Mouse (Mus musculus): ENCODE measurements around the gene Fignl2. TPM values are rescaled to one million over a fixed set of nuclear protein-coding genes. Genes with fewer than 3 reads are reported as not detected.

Gene Fignl2
- polyA plus RNA-seq, 2 experiments = 0.15 to 3.7 TPM

GRCm38 (mm10) chr15:101084499-101084898, 6.1 kb upstream of the Fignl2 start:
- DNase-seq (ENCODE audit: low spot score) (no peak), ATAC-seq (ENCODE audit: low FRiP score, low read depth) (no peak)
- H3K9ac ChIP-seq (ENCODE audit: low read depth, low read length, severe bottlenecking) = no peak overlapping the region
- WGBS = 73% methylated on average over 10 of the region's 10 CpGs
- no peaks in the 10 kb centered on the region for H3K9me3 ChIP-seq (ENCODE audit: control insufficient read depth, low read length)
- H3K4me1 ChIP-seq (ENCODE audit: control insufficient read depth, insufficient read depth, low read length) = peaks cover 17% of the 10 kb centered on the region
- TF ChIP-seq POLR2A (IDR thresholded peaks at IDR 0.05; ENCODE audit: borderline replicate concordance, extremely low read depth, insufficient read depth, insufficient read length) = no peak
- H3K27ac ChIP-seq (replicated peaks; ENCODE audit: low read depth, low read length) = no peak overlapping the region
- H3K4me3 ChIP-seq (replicated peaks; ENCODE audit: low read length) = no peak overlapping the region
- no peaks in the 10 kb centered on the region for H3K27me3 ChIP-seq (ENCODE audit: control insufficient read depth, insufficient read depth, low read length)
- no peaks in the 10 kb centered on the region for H3K36me3 ChIP-seq (ENCODE audit: control insufficient read depth, insufficient read depth, low read length)
- H3K4me2 ChIP-seq (replicated peaks; ENCODE audit: low read depth, low read length, severe bottlenecking) = no peak overlapping the region

GRCm38 (mm10) chr15:101082236-101082635, 3.9 kb upstream of the Fignl2 start:
- WGBS = 41% methylated on average over 4 of the region's 4 CpGs
- H3K9ac ChIP-seq (ENCODE audit: low read depth, low read length, severe bottlenecking) = no peak overlapping the region
- H3K9me3 ChIP-seq (ENCODE audit: control insufficient read depth, low read length) = no peaks in the 10 kb centered on the region
- peaks cover 17% of the 10 kb centered on the region for H3K4me1 ChIP-seq (ENCODE audit: control insufficient read depth, insufficient read depth, low read length)
- H3K4me2 ChIP-seq (replicated peaks; ENCODE audit: low read depth, low read length, severe bottlenecking) = no peak overlapping the region
- peak; percentile 33; the same call in 1 of the 2 replicates for ATAC-seq (ENCODE audit: low FRiP score, low read depth)
- H3K27ac ChIP-seq (replicated peaks; ENCODE audit: low read depth, low read length) = no peak overlapping the region
- no peaks in the 10 kb centered on the region for H3K36me3 ChIP-seq (ENCODE audit: control insufficient read depth, insufficient read depth, low read length)
- H3K27me3 ChIP-seq (ENCODE audit: control insufficient read depth, insufficient read depth, low read length) = no peaks in the 10 kb centered on the region
- no peak for TF ChIP-seq POLR2A (IDR thresholded peaks at IDR 0.05; ENCODE audit: borderline replicate concordance, extremely low read depth, insufficient read depth, insufficient read length)
- DNase-seq (ENCODE audit: low spot score) = peak; percentile 55
- H3K4me3 ChIP-seq (replicated peaks; ENCODE audit: low read length) = no peak overlapping the region

DNA sequence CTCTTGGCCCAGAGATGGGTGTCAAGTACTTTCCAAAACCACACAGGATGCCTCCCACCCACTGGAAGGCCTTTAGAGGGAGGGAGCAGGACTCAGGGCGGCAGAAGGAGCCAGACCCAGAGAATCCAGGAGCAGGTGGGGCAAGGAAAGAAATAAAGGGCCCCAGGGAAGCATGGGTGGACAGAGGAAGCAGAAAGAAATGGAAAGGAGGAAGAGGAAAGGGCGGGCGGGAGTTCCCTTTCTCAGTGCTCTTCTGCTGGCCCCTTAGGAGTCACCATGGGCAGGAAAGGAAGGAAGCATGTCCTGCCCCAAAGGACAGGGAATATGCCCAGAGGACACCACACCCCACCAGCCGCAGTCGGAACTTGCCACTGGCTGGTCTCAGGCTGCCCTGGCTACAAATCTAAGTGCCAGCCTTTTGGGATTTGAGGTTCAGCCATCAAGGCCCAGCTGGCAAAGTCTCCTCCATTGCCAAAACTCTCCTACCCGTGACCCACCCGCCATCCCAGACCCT, 2.7 kb upstream of the Fignl2 start:
- no peak for TF ChIP-seq POLR2A (IDR thresholded peaks at IDR 0.05; ENCODE audit: borderline replicate concordance, extremely low read depth, insufficient read depth, insufficient read length)
- H3K27ac ChIP-seq (replicated peaks; ENCODE audit: low read depth, low read length) = no peak overlapping the region

DNA sequence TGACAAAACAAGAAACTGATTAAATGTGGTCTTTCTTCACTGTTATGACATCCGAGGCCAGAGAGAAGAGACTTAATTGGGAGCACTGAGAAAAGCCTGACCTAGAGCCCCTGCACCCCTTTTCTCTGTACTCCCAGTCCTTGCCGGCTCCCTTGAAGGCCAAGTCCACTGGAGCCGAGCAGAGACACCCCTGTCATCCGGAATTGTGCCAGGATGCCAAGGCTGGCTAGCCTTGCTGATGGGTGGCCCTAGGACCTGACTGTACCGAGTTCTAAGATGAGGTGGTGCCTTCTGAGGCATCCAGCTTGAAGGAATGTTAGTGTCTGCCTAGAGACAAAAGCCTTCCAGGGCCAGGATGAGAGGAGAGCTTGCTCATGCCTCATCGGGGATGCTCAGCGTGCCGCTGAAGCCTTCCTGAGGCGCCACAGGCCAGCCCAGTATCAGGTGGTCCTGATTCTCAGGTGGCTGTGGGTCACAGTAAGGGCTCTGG, 1.7 kb upstream of the Fignl2 start:
- H3K27ac ChIP-seq (replicated peaks; ENCODE audit: low read depth, low read length) = no peak overlapping the region
- WGBS = 79% methylated on average over 9 of the region's 9 CpGs
- no peak for DNase-seq (ENCODE audit: low spot score)
- no peaks in the 10 kb centered on the region for H3K9me3 ChIP-seq (ENCODE audit: control insufficient read depth, low read length)
- TF ChIP-seq POLR2A (IDR thresholded peaks at IDR 0.05; ENCODE audit: borderline replicate concordance, extremely low read depth, insufficient read depth, insufficient read length) = no peak
- H3K27me3 ChIP-seq (ENCODE audit: control insufficient read depth, insufficient read depth, low read length) = no peaks in the 10 kb centered on the region
- no peak for ATAC-seq (ENCODE audit: low FRiP score, low read depth)
- no peak overlapping the region for H3K9ac ChIP-seq (ENCODE audit: low read depth, low read length, severe bottlenecking)
- no peaks in the 10 kb centered on the region for H3K36me3 ChIP-seq (ENCODE audit: control insufficient read depth, insufficient read depth, low read length)
- H3K4me1 ChIP-seq (ENCODE audit: control insufficient read depth, insufficient read depth, low read length) = peaks cover 37% of the 10 kb centered on the region
- H3K4me3 ChIP-seq (replicated peaks; ENCODE audit: low read length) = no peak overlapping the region
- H3K4me2 ChIP-seq (replicated peaks; ENCODE audit: low read depth, low read length, severe bottlenecking) = no peak overlapping the region

More for the DNA sequence above, 2.7 kb upstream of the Fignl2 start:
- H3K27me3 ChIP-seq (ENCODE audit: control insufficient read depth, insufficient read depth, low read length) = no peaks in the 10 kb centered on the region
- H3K9me3 ChIP-seq (ENCODE audit: control insufficient read depth, low read length) = no peaks in the 10 kb centered on the region
- H3K4me3 ChIP-seq (replicated peaks; ENCODE audit: low read length) = no peak overlapping the region
- ATAC-seq (ENCODE audit: low FRiP score, low read depth) = no peak
- H3K4me1 ChIP-seq (ENCODE audit: control insufficient read depth, insufficient read depth, low read length) = peaks cover 27% of the 10 kb centered on the region
- 72% methylated on average over 7 of the region's 7 CpGs for WGBS
- DNase-seq (ENCODE audit: low spot score) = no peak
- H3K36me3 ChIP-seq (ENCODE audit: control insufficient read depth, insufficient read depth, low read length) = no peaks in the 10 kb centered on the region
- H3K9ac ChIP-seq (ENCODE audit: low read depth, low read length, severe bottlenecking) = no peak overlapping the region
- H3K4me2 ChIP-seq (replicated peaks; ENCODE audit: low read depth, low read length, severe bottlenecking) = no peak overlapping the region

GRCm38 (mm10) chr15:101078731-101079156, 377 bp upstream of the Fignl2 start:
- WGBS = 0% methylated on average over 13 of the region's 30 CpGs
- peaks cover 38% of the 10 kb centered on the region for H3K4me1 ChIP-seq (ENCODE audit: control insufficient read depth, insufficient read depth, low read length)
- H3K27me3 ChIP-seq (ENCODE audit: control insufficient read depth, insufficient read depth, low read length) = no peaks in the 10 kb centered on the region
- no peak for TF ChIP-seq POLR2A (IDR thresholded peaks at IDR 0.05; ENCODE audit: borderline replicate concordance, extremely low read depth, insufficient read depth, insufficient read length)
- no peaks in the 10 kb centered on the region for H3K9me3 ChIP-seq (ENCODE audit: control insufficient read depth, low read length)
- H3K36me3 ChIP-seq (ENCODE audit: control insufficient read depth, insufficient read depth, low read length) = no peaks in the 10 kb centered on the region
- peak; percentile 59 for DNase-seq (ENCODE audit: low spot score)
- ATAC-seq (ENCODE audit: low FRiP score, low read depth) = peak; percentile 56
- H3K9ac ChIP-seq (ENCODE audit: low read depth, low read length, severe bottlenecking) = peak overlapping the region; percentile 90
- no peak overlapping the region; the same call in 1 of the 2 replicates for H3K27ac ChIP-seq (replicated peaks; ENCODE audit: low read depth, low read length)
- H3K4me3 ChIP-seq (replicated peaks; ENCODE audit: low read length) = peak overlapping the region; percentile 88
- peak overlapping the region; percentile 78 for H3K4me2 ChIP-seq (replicated peaks; ENCODE audit: low read depth, low read length, severe bottlenecking)
